Mouse (Mus musculus): Measurements from ENCODE around the gene Dcaf7. TPM values are rescaled to one million over a fixed set of nuclear protein-coding genes. Genes with fewer than 3 reads are reported as not detected.

Dcaf7 gene
- total RNA-seq, 2 experiments from 2014 or later = 146 to 153 TPM

GRCm38 (mm10) chr11:106037418-106037751 is 713 bp downstream of the Dcaf7 start:
- DNase-seq (ENCODE audit: extremely low spot score in 1 of 2, low spot score in 1 of 2) = peak; percentile 49 to 51

DNA sequence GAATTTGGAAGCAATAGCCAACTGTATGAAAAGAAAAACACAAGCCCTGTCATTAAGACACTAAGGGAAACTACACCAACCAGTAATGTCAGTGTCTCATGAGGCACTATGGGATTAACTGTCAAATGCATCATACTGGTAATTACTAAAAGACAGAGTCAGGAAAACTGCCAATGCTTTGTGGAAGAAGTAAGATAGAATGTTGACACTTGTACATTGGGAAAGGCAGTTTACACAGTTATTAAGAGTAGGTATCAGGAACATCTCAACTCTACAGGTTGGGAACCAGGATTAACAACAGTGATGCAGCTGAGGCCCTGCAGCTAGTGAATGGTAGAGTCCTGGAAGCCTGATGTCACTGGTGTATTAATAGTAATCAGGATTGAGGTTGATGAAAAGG is 7.7 kb downstream of the Dcaf7 start:
- DNase-seq (ENCODE audit: extremely low spot score in 1 of 2, low spot score in 1 of 2) = no peak

DNA sequence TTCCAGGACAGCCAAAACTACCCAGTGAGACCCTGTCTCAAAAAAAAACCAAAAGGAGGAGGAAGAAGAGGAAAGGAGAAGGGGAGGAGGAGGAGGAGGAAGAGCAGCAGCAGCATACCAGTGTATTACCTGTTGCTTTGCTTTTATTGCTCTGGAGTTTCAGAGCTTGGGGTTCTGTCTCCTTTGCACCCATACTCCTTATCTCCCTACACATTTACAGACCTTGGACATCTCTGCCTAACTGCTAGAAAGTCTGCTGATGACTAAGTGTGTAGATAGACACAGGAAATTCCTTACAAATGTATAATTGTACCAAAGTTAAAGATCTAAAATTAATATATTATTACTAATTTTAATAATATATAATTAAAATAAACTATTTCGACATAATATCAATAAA is 8.6 kb downstream of the Dcaf7 start:
- no peak for DNase-seq (ENCODE audit: extremely low spot score in 1 of 2, low spot score in 1 of 2)

GRCm38 (mm10) chr11:106045780-106046179 is 9.1 kb downstream of the Dcaf7 start:
- DNase-seq (ENCODE audit: extremely low spot score in 1 of 2, low spot score in 1 of 2) = no peak

DNA sequence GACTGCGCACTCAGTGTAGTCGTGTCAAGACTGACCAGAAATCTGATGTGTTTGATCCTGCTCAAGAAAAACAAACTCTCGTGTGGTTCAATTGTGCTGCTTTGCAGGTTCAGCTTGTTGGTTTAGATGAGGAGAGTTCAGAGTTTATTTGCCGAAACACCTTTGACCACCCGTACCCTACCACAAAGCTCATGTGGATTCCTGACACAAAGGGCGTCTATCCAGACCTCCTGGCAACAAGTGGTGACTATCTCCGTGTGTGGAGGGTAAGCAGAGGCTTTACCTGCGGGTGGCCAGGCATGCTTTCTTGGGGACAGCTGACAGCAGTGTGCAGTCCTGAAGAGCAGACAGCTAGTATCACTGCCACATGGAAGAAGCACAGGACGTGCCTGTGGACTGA is 9.9 kb downstream of the Dcaf7 start:
- DNase-seq (ENCODE audit: extremely low spot score in 1 of 2, low spot score in 1 of 2) = no peak

- DNase-seq (ENCODE audit: extremely low spot score in 1 of 2, low spot score in 1 of 2) = no peak
Measured at GRCm38 (mm10) chr11:106053921-106054320, 17.2 kb downstream of the Dcaf7 start.

DNA sequence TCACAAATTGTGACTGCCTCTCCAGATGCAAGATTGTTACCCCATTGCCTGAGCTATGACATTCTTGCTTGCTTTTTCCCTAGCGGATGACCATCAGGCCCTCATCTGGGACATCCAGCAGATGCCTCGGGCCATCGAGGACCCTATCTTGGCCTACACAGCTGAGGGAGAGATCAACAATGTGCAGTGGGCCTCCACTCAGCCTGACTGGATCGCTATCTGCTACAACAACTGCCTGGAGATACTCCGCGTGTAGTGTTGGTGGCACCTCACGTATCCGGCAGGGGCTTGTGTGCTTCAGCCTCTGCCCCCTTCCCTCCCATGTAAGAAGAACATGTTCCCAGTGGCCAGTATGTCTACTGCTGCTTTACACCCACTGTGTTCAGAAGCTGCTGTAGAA is 17.9 kb downstream of the Dcaf7 start:
- no peak for DNase-seq (ENCODE audit: extremely low spot score in 1 of 2, low spot score in 1 of 2)

DNA sequence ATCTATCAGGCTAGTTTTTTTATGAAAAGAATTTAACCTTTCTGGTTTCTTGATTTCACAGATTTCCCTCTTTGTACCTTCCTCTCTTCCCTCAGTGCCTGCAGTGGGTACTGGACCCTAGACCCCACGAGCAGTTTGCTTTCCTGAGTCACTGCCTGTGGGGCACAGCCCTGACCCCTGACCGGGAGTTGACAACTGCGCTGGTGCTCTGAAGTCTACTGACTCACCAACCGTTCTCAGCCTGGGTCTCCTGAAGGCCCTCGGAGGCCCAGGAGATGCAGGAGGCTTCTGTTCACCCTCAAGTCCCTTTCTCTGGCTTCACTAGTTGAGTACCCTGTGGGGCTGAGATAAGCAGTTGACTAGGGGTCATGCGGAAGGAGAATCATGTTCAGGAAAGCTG is 18.7 kb downstream of the Dcaf7 start:
- no peak for DNase-seq (ENCODE audit: extremely low spot score in 1 of 2, low spot score in 1 of 2)

DNA sequence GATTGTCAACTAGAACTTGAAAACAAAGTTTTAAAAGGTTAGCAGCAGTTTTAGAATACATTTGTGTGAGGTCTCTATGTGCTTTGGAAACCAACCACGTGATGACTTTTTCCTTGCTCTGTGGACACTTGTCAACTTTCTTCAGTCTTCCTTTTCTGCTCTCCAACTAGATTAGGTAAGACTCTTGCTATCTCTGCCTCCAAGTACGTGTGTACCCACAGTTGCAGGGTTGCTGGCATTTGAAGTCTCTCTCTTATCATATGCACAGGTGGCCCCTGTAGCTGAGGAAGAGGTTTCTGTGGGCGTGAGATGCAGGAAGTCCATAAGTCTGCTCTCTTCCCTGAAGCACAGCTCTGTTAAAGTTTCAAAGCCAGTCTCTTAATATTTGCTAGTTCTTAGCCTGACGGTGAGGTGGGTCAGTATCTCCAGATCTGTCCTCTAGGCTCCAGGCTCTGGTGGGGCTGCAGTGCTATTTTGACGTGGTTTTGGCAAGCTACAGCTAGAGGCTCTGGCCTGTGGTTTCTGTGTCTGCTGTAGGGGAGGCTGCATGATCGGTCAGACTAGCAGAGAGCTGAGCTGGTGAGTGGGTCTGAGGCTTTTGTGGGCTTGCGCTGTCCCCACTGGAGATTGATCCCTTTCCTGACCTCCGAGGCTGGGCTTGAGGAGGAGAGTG is 20.3 kb downstream of the Dcaf7 start:
- DNase-seq (ENCODE audit: extremely low spot score in 1 of 2, low spot score in 1 of 2) = no peak

GRCm38 (mm10) chr11:106058020-106058419 is 21.3 kb downstream of the Dcaf7 start:
- DNase-seq (ENCODE audit: extremely low spot score in 1 of 2, low spot score in 1 of 2) = no peak

DNA sequence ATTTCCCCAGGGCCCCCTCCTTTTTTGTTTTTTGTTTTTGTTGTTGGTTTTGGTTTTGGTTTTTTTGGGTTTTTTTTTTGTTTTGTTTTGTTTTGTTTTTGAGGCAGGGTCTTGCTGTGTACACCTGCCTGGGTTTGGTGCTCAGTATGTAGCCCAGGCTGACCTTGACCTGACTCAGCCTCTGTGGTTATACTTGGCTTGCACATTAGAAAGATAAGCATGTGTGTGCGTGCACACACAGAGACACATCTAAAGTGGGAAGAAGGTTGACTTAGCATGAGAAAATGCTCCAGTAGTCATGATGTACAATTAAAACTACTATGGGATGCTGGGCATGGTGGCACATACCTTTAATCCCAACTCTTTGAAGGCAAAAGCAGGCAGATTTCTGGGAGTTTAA is 23.9 kb downstream of the Dcaf7 start:
- DNase-seq (ENCODE audit: extremely low spot score in 1 of 2, low spot score in 1 of 2) = no peak

DNA sequence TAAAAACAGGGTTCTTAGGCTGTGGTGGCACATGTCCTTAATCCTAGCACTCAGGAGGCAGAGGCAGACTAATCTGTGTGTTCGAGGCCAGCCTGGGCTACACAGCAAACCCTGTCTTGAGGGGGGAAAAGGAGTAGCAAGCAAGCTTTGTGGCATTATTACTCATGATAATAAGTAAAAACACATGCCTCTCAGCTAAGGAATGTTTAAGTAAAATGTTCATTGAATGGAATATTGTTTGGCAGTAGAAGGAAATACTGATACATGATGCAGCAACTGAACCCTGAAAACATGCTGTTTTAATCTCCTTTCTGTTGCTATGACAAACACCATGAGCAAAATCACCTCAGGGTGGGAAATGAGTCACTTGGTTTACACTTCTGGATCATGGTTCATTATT is 24.6 kb downstream of the Dcaf7 start:
- DNase-seq (ENCODE audit: extremely low spot score in 1 of 2, low spot score in 1 of 2) = no peak

GRCm38 (mm10) chr11:106063756-106064155 is 27.1 kb downstream of the Dcaf7 start:
- no peak for DNase-seq (ENCODE audit: extremely low spot score in 1 of 2, low spot score in 1 of 2)

- DNase-seq (ENCODE audit: extremely low spot score in 1 of 2, low spot score in 1 of 2) = no peak
Measured at GRCm38 (mm10) chr11:106065073-106065922, 28.6 kb downstream of the Dcaf7 start.

- peak; percentile 91 to 94 for DNase-seq (ENCODE audit: extremely low spot score in 1 of 2, low spot score in 1 of 2)
Measured at GRCm38 (mm10) chr11:106065923-106066571, 29.4 kb downstream of the Dcaf7 start, which contains the start of gene Taco1. Gene Taco1 (plus strand): TSS chr11:106066061.

GRCm38 (mm10) chr11:106066616-106067015 is 29.9 kb downstream of the Dcaf7 start:
- DNase-seq (ENCODE audit: extremely low spot score in 1 of 2, low spot score in 1 of 2) = peak in 1 of 2 experiments; percentile 50

- DNase-seq (ENCODE audit: extremely low spot score in 1 of 2, low spot score in 1 of 2) = no peak
Measured at GRCm38 (mm10) chr11:106073774-106074173, 37.1 kb downstream of the Dcaf7 start.

GRCm38 (mm10) chr11:106076321-106076720 is 39.6 kb downstream of the Dcaf7 start:
- peak in 1 of 2 experiments; percentile 83 for DNase-seq (ENCODE audit: extremely low spot score in 1 of 2, low spot score in 1 of 2)

DNA sequence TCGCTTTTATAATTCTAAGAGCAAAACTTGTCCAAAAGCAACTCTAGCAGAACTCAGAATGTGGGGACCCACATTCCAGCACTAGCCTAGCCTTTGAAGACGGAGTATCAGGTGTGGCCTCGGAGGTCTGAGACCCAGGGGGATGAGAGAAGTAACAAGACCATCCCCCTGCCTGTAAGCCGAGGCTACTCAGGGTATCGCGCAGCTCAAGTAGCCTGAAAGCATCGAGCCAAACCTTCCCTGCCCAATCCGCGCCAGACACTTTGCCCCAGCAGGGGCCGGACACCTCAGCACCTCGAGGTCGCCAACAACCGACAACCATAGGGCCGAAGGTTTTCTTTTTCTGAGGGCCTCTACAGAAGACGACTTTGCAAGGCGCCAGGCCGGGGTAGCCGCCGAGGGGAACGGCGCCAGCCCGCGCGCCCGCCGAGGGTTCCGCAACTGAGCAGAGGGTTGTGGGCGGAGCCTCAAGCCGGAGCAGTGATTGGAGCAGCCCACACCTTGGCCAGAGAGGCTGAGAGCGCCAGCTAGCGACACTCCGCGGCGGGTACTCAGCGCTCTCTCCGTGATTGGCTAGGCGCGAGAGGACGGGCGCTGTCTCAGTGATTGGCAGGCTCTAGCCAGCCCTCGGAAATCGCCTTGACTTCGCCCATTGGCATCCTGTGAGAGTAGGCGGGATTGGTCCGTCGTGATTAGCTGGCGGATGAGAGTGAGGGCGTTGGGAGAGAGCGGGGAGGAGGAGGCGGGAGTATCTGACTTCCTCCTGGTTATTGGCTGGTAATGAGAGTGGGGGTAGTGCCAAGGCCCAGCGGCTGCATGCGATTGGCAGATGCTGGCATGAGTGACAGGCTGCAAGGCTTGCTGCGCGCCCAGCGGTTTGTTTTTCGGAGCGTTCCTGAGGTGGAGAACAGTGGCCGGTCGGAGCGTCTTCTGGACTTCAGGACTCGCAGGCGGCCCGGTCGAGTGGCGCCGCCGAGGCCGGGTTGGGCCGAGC is 47.3 kb downstream of the Dcaf7 start, which contains the start of gene Map3k3:
Gene Map3k3 (plus strand): TSS at position 906 of the 994 bp plus-strand sequence.
- peak; percentile 91 to 92 for DNase-seq (ENCODE audit: extremely low spot score in 1 of 2, low spot score in 1 of 2)

Measured in layer of hippocampus, postnatal 25 days (tissue).